ENCODE assay signal across 8 mouse cellular contexts in the genomic region with DNA sequence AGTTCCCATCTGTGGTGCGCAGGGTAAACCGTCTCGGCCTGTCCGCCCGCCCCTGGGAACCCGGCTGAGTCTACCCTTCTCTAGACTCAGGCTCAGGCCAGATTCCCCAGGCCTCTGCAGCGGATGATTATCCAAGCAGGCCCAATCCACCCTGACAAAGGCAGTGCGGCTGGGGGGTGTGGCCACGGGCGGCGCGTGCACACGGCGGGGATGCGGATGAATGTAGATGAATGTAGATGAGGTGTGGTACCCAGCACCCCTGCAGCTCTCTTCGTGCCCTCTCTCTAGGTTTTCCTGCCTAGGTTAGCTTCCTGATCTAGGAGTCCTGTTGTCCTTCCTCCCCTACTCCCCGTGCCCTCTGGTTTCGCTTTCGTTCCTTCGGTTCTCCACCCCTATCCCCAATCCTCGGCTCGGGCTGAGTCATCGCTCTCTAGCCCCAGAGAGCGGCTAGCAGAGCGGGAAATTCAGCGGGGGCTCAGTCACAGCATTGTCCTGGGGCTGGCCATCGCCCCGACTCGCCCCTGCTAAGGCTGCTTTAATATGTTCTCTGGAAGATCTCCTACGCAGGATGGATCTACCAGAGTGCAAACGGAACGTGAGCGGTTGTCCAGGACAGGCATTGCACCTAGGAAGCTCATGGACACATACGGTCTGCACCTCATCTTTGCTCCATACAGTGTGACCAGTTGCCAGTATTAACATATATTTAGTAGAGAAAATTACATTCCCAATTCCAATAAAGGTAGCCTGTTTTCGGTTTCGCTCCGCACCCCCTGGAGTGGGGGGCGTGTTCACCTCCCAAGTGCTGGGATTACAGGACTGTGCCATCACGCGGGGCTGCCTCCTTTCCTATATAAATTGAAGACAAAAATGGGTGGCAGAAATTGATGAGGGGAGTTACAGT. TPM values are rescaled to one million over a fixed set of nuclear protein-coding genes. Genes with fewer than 3 reads are reported as not detected.
DNase-seq lines count a peak whose midpoint lies in the region; ATAC-seq and TF ChIP-seq lines count a peak whose summit lies in the region.

No protein-coding gene starts in this region.

- H3K27me3 ChIP-seq in forebrain, embryonic 13.5 days = no peaks in the 10 kb centered on the region
- no peaks in the 10 kb centered on the region for H3K27me3 ChIP-seq in liver, embryonic 16.5 days (ENCODE audit: control insufficient read depth, insufficient read depth, low read depth, low read length)
- H3K27me3 ChIP-seq in neural tube, embryonic 12.5 days (replicated peaks) = no peaks in the 10 kb centered on the region
- no peaks in the 10 kb centered on the region for H3K27me3 ChIP-seq in stomach, postnatal 0 days (ENCODE audit: control insufficient read depth, insufficient read depth, low read length)

- H3K27ac ChIP-seq in forebrain, embryonic 13.5 days = peak overlapping the region; percentile 88
- peak overlapping the region; percentile 88 for H3K27ac ChIP-seq in liver, embryonic 16.5 days (ENCODE audit: low read length)
- peak overlapping the region; percentile 75 for H3K27ac ChIP-seq in neural tube, embryonic 12.5 days
- peak overlapping the region; percentile 79 for H3K27ac ChIP-seq in stomach, postnatal 0 days (replicated peaks)

- no peaks in the 10 kb centered on the region for H3K9me3 ChIP-seq in forebrain, embryonic 13.5 days (replicated peaks)
- H3K9me3 ChIP-seq in liver, embryonic 16.5 days (replicated peaks; ENCODE audit: control insufficient read depth, low read length) = no peaks in the 10 kb centered on the region
- H3K9me3 ChIP-seq in neural tube, embryonic 12.5 days = no peaks in the 10 kb centered on the region
- no peaks in the 10 kb centered on the region for H3K9me3 ChIP-seq in stomach, postnatal 0 days (ENCODE audit: control insufficient read depth, low read length)

- DNase-seq in ES-CJ7 (ENCODE audit: low read depth, low spot score) = peak; percentile 91
- peak; percentile 87 to 88 for DNase-seq in heart, postnatal 10 days
- DNase-seq in kidney, postnatal 4 days = peak; percentile 87 to 92
- peak; percentile 85 for DNase-seq in stomach, postnatal 0 days (ENCODE audit: low spot score)

- peak overlapping the region; percentile 82 for H3K4me2 ChIP-seq in forebrain, embryonic 13.5 days
- H3K4me2 ChIP-seq in liver, embryonic 16.5 days (ENCODE audit: low read depth, low read length) = peak overlapping the region; percentile 92
- H3K4me2 ChIP-seq in neural tube, embryonic 12.5 days (replicated peaks) = peak overlapping the region; percentile 78
- peak overlapping the region; percentile 63 for H3K4me2 ChIP-seq in stomach, postnatal 0 days (replicated peaks; ENCODE audit: low read depth)

- ATAC-seq in cerebellum, adult (ENCODE audit: insufficient number of reproducible peaks, low FRiP score, low TSS enrichment) = peak; percentile 91
- peak; percentile 98 for ATAC-seq in forebrain, embryonic 13.5 days
- peak; percentile 88 for ATAC-seq in liver, embryonic 16.5 days (ENCODE audit: low read depth)
- peak; percentile 95 for ATAC-seq in neural tube, embryonic 12.5 days (ENCODE audit: low FRiP score, low read depth)
- peak; percentile 85 for ATAC-seq in stomach, postnatal 0 days (ENCODE audit: low FRiP score, low TSS enrichment)

- H3K36me3 ChIP-seq in forebrain, embryonic 13.5 days (ENCODE audit: poor library complexity, severe bottlenecking) = no peaks in the 10 kb centered on the region
- H3K36me3 ChIP-seq in liver, embryonic 16.5 days (ENCODE audit: control insufficient read depth, insufficient read depth) = no peaks in the 10 kb centered on the region
- H3K36me3 ChIP-seq in neural tube, embryonic 12.5 days = no peaks in the 10 kb centered on the region
- H3K36me3 ChIP-seq in stomach, postnatal 0 days (ENCODE audit: control insufficient read depth, insufficient read depth, low read length) = no peaks in the 10 kb centered on the region

- intact Hi-C loops in heart, postnatal 10 days (cut with DNase I) = loop anchor here (2.0 kb wide), 1 partner anchor 48 kb away; no protein-coding TSS in a partner anchor

- TF ChIP-seq CTCF in stomach, postnatal 0 days (IDR thresholded peaks at IDR 0.05; ENCODE audit: low read depth) = peak; percentile 43; the same call in 1 of the 2 replicates

- peaks cover 16% of the 10 kb centered on the region; the same call in 1 of the 2 replicates for H3K4me1 ChIP-seq in forebrain, embryonic 13.5 days
- H3K4me1 ChIP-seq in liver, embryonic 16.5 days (ENCODE audit: control insufficient read depth, low read depth, low read length) = peaks cover 53% of the 10 kb centered on the region
- 0 out of 2 replicates have a peak, but pooled peaks cover 11% of the 10 kb centered on the region for H3K4me1 ChIP-seq in neural tube, embryonic 12.5 days
- H3K4me1 ChIP-seq in stomach, postnatal 0 days (replicated peaks; ENCODE audit: control insufficient read depth, insufficient read depth) = no peaks in the 10 kb centered on the region

- peak overlapping the region; percentile 57 for H3K4me3 ChIP-seq in forebrain, embryonic 13.5 days
- H3K4me3 ChIP-seq in liver, embryonic 16.5 days (ENCODE audit: low read depth, low read length) = peak overlapping the region; percentile 81
- peak overlapping the region; percentile 51 for H3K4me3 ChIP-seq in neural tube, embryonic 12.5 days
- H3K4me3 ChIP-seq in stomach, postnatal 0 days (ENCODE audit: low read depth, low read length) = peak overlapping the region; percentile 53

- under 1% methylated on average over 40 of the region's 40 CpGs for WGBS in forebrain, embryonic 13.5 days
- WGBS in liver, embryonic 16.5 days (ENCODE audit: insufficient replicate concordance) = under 1% methylated on average over 40 of the region's 40 CpGs
- WGBS in neural tube, embryonic 12.5 days = under 1% methylated on average over 40 of the region's 40 CpGs
- under 1% methylated on average over 40 of the region's 40 CpGs for WGBS in stomach, postnatal 0 days

- H3K9ac ChIP-seq in forebrain, embryonic 13.5 days = peak overlapping the region; percentile 78
- H3K9ac ChIP-seq in liver, embryonic 16.5 days (ENCODE audit: low read depth, low read length) = peak overlapping the region; percentile 88
- peak overlapping the region; percentile 73 for H3K9ac ChIP-seq in neural tube, embryonic 12.5 days
- H3K9ac ChIP-seq in stomach, postnatal 0 days (ENCODE audit: low read length) = peak overlapping the region; percentile 68

- TF ChIP-seq EP300 in stomach, postnatal 0 days (optimal IDR thresholded peaks at IDR 0.05) = no peak

RNA-seq across cellular contexts. Expression of gene Larp1, which starts 46.2 kb away (rescaled TPM):
- 14.1 and 16.3 TPM in 2 replicates for polyA plus RNA-seq in forebrain, embryonic 13.5 days (2015; fragmentation: Nextera tagmentation; extraction: Ambion mirVana)
- total RNA-seq in heart, postnatal 10 days (2021) = 10 to 100 TPM; 57.8 to 61.3 TPM
- polyA plus RNA-seq in liver, embryonic 16.5 days (2015; fragmentation: Nextera tagmentation; extraction: Ambion mirVana) = 14.2 and 14.9 TPM in 2 replicates
- polyA plus RNA-seq in neural tube, embryonic 12.5 days (2016; fragmentation: Nextera tagmentation; extraction: Ambion mirVana) = 19.9 and 21.3 TPM in 2 replicates
- 11.6 and 12.8 TPM in 2 replicates for polyA plus RNA-seq in stomach, postnatal 0 days (2015; fragmentation: Nextera tagmentation; extraction: Ambion mirVana)

Comparison
In these comparisons a context has a peak if more than half of its experiments do, and no peak if none do; other contexts are left out.
1. Peak in every context shown above with its lines: DNase-seq, ATAC-seq, H3K4me3 ChIP-seq and H3K27ac ChIP-seq.